Mouse (Mus musculus) heart, postnatal 0 days (tissue): ENCODE data around the gene Wnk1.

ENCODE experiments used
- CTCF ChIP-seq: IDR thresholded peaks from 2 replicates; pipeline ENCODE4 v1.5.1; 2016; ENCODE audit warnings: antibody characterized with exemption, control low read depth, low read depth
- EP300 ChIP-seq: IDR thresholded peaks from 2 replicates; pipeline ENCODE4 v1.6.1; 2016; ENCODE audit warnings: antibody characterized with exemption, low read depth

DNA sequence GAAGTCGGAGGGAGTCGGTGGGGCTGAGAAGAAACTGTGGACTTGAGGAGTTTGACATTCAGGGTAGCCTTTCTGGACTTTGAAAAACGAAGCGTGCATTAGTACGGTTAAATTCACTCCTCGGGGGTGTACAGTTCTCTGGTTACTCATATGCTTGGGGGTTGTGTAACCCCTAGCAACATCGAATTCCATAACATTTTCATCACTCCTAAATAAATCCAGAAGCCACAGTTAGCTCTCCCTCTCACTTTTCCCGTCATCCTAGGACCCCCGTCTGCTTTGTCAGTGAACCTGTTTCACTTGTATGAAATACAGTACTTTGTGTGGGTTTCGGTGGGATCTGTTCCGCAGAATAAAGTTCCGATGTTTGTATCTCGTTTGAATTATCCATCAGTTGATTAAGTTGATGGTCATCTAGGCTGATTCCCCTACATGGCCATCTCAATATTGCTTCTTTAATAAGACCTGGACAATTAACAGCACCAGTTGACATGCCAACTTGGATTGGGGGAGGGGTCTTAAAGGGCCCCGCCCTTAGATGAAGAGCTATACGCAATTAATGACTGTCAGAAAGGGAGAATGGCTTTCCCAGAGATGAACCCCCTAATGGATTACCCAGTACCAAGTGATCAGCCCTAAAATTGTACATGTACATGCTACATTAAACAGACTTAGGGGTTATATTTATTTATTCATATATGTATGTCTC is 135.2 kb downstream of the Wnk1 start:
- TF ChIP-seq CTCF (no peak), EP300 (no peak)
